Mouse (Mus musculus) intestine, embryonic 16.5 days (tissue): ENCODE measurements around the gene Mzf1. TPM values are rescaled to one million over a fixed set of nuclear protein-coding genes. Genes with fewer than 3 reads are reported as not detected.
"Not testable (repeated sequence)": the region's sequence is repeated elsewhere in the genome, so short reads cannot be mapped to it uniquely, and the experiment has no call there.

ENCODE experiments used
- ATAC-seq: fragments of 200-750 bp; cut with Nextera tagmentation; 2 replicates; pipeline ENCODE4 v1.8.0; 2017; ENCODE audit warnings: moderate TSS enrichment, moderate library complexity
- H3K27ac ChIP-seq: fragments of 300-500 bp; sonication (generic); 2 replicates; pipeline ENCODE4 v1.5.1; 2014; ENCODE audit warnings: mild to moderate bottlenecking, low read length
- H3K27me3 ChIP-seq: fragments of 300-500 bp; sonication (generic); replicated peaks from 2 replicates; pipeline ENCODE4 v1.6.1; 2014; ENCODE audit warnings: low read length, control low read depth, mixed read lengths; ENCODE audit not compliant: control insufficient read depth, insufficient read depth
- H3K36me3 ChIP-seq: fragments of 300-500 bp; sonication (generic); 2 replicates; pipeline ENCODE4 v1.6.1; 2014; ENCODE audit warnings: low read length, control low read depth; ENCODE audit not compliant: control insufficient read depth, insufficient read depth
- H3K4me1 ChIP-seq: fragments of 300-500 bp; sonication (generic); 2 replicates; pipeline ENCODE4 v1.6.1; 2014; ENCODE audit warnings: low read length, control low read depth, mixed read lengths; ENCODE audit not compliant: control insufficient read depth, insufficient read depth
- H3K4me2 ChIP-seq: fragments of 300-500 bp; sonication (generic); 2 replicates; pipeline ENCODE4 v1.6.1; 2014; ENCODE audit warnings: low read depth, low read length, control low read depth
- H3K4me3 ChIP-seq: fragments of 300-500 bp; sonication (generic); 2 replicates; pipeline ENCODE4 v1.5.1; 2014; ENCODE audit warnings: mild to moderate bottlenecking, low read length
- H3K9ac ChIP-seq: fragments of 300-500 bp; sonication (generic); 2 replicates; pipeline ENCODE4 v1.6.1; 2014; ENCODE audit warnings: low read depth, low read length
- H3K9me3 ChIP-seq: fragments of 300-500 bp; sonication (generic); 2 replicates; pipeline ENCODE4 v1.6.1; 2016; ENCODE audit warnings: low read length, control low read depth; ENCODE audit not compliant: control insufficient read depth
- WGBS: fragments of 180-500 bp; shearing (Covaris S2); extraction: QIAGEN DNeasy Blood & Tissue Kit; methylation state at CpG from one replicate; pipeline ENCODE4 v1.1.7; 2014; 5-methylcytosine and 5-hydroxymethylcytosine counted together
- polyA plus RNA-seq: library from polyadenylated mRNA; unstranded; fragments of >200 nt; fragmentation: Nextera tagmentation; extraction: Ambion mirVana; gene quantifications from 2 replicates; pipeline ENCODE4 v1.2.1, GENCODE M21; 2015

The Mzf1 gene
- polyA plus RNA-seq, result 1.4 and 1.8 TPM in 2 replicates

GRCm38 (mm10) chr7:13054287-13055010 is at the start of gene Mzf1:
Gene Mzf1 (minus strand): TSS chr7:13054764.
- ATAC-seq, result peak; percentile 95
- Histone ChIP-seq H3K4me2 (peak within 1 kb of the TSS; percentile 79), H3K36me3 (no peaks in the 10 kb centered on the region), H3K4me1 (no peaks in the 10 kb centered on the region), H3K9me3 (no peaks in the 10 kb centered on the region), H3K27me3 (no peaks in the 10 kb centered on the region), H3K4me3 (peak within 1 kb of the TSS; percentile 65), H3K27ac (peak within 1 kb of the TSS; percentile 82), H3K9ac (peak within 1 kb of the TSS; percentile 76)
- whole genome bisulfite sequencing, result under 1% methylated on average over 41 of the region's 41 CpGs

GRCm38 (mm10) chr7:13095073-13095472 is 40.5 kb upstream of the Mzf1 start, which contains the start of gene Vmn1r85:
Gene Vmn1r85 (minus strand): TSS chr7:13095173.
- no peaks in the 10 kb centered on the region for H3K9me3 ChIP-seq
- 61% methylated on average over 3 of the region's 3 CpGs for WGBS
- no peak within 1 kb of the TSS for H3K4me2 ChIP-seq
- H3K36me3 ChIP-seq, result no peaks in the 10 kb centered on the region
- no peak for ATAC-seq
- no peak within 1 kb of the TSS for H3K9ac ChIP-seq
- no peaks in the 10 kb centered on the region for H3K27me3 ChIP-seq
- H3K4me3 ChIP-seq, result no peak within 1 kb of the TSS
- H3K27ac ChIP-seq, result no peak within 1 kb of the TSS
- no peaks in the 10 kb centered on the region for H3K4me1 ChIP-seq

DNA sequence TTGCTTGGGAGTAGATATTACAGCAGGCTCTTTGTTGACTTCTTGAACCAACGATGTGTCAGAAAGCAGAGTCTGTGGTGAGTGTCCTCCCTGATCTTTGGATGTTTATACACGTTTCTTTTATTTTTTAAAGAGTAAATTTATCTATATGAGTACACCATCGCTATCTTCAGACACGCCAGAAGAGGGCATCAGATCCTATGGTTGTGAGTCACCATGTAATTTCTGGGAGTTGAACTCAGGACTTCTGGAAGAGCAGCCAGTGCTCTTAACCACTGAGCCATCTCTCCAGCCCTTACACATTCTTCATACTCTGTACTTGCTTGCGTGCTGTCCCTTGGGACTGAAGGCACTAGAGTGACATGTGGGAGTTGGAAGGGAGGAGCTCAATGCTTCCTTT is 17.7 kb upstream of the Mzf1 start:
- H3K9ac ChIP-seq, result no peak overlapping the region
- H3K4me3 ChIP-seq, result no peak overlapping the region
- H3K4me1 ChIP-seq, result no peaks in the 10 kb centered on the region
- no peaks in the 10 kb centered on the region for H3K27me3 ChIP-seq
- H3K36me3 ChIP-seq, result no peaks in the 10 kb centered on the region
- no peak overlapping the region for H3K4me2 ChIP-seq
- WGBS, result 61% methylated on average over 5 of the region's 5 CpGs
- ATAC-seq, result no peak
- H3K9me3 ChIP-seq, result no peaks in the 10 kb centered on the region
- H3K27ac ChIP-seq, result no peak overlapping the region

GRCm38 (mm10) chr7:13063399-13063798 is 8.8 kb upstream of the Mzf1 start:
- H3K36me3 ChIP-seq, H3K4me1 ChIP-seq, H3K4me3 ChIP-seq, H3K4me2 ChIP-seq, H3K27me3 ChIP-seq, H3K9ac ChIP-seq, ATAC-seq, H3K9me3 ChIP-seq, H3K27ac ChIP-seq: not testable (repeated sequence)
- WGBS, result 68% methylated on average over 2 of the region's 2 CpGs

GRCm38 (mm10) chr7:13059536-13059935 is 5.0 kb upstream of the Mzf1 start:
- Histone ChIP-seq H3K36me3 (no peaks in the 10 kb centered on the region), H3K4me1 (no peaks in the 10 kb centered on the region), H3K27ac (no peak overlapping the region), H3K4me3 (no peak overlapping the region), H3K9me3 (no peaks in the 10 kb centered on the region), H3K9ac (no peak overlapping the region), H3K27me3 (no peaks in the 10 kb centered on the region), H3K4me2 (no peak overlapping the region)
- ATAC-seq, result no peak
- WGBS, result 92% methylated on average over 9 of the region's 9 CpGs

DNA sequence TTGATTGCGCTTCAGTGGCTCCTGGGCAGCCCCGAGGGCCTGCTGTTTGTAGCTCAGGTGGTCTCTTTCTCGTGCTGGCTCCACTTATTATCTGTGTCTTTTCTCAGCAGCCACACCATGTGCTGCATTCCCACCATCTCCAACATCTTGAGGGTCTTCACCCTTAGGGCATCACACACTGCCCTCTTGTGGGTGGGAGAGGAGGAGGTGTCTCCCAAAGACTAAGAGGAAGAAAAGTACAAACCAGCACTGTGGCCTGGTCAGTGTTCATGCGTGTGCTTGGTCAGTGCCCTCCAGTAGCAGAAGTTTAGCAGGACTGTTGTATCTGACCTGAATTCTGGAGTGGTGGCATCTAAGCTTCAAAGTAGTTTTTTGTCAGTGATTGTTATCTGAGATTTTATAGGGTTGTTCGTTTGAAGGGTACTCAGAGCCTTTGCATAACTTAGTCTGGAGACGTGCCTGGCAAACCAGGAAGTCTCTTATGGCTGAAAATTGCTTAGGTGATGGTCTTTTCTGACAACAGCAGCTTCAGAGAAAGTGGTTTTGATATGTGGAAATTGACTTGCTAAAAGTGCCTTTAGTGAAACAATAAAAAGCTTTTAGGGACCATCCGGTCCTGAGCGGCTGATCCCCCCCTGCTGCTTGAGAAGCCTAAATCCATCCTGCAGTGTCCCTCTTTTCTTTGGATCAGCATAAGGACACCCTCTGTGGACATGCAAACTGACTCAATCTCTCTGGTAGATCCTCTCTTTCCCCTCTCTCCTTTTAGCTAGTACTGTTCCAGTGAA is 2.5 kb upstream of the Mzf1 start:
- Histone ChIP-seq H3K4me1 (no peaks in the 10 kb centered on the region), H3K4me2 (no peak overlapping the region), H3K4me3 (no peak overlapping the region), H3K9ac (no peak overlapping the region), H3K36me3 (no peaks in the 10 kb centered on the region), H3K27ac (no peak overlapping the region), H3K9me3 (no peaks in the 10 kb centered on the region), H3K27me3 (no peaks in the 10 kb centered on the region)
- WGBS, result 66% methylated on average over 8 of the region's 8 CpGs
- no peak for ATAC-seq

DNA sequence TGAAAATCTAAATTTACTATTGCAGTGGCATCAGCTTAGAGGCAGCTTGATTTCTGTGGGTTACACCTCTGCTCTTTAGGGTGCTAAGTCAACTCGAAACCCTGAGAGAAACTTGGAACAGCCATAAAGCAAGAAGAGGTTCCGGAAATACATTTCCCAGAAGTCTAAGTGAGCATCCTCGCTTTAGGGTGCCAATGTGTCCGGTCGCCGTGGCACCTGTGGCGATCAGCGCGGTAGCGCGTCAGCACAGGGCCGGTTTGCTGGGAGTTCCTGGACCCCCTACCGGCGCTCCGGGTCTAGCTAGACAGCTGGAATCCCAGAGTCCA is 640 bp downstream of the Mzf1 start:
- H3K9ac ChIP-seq, result peak overlapping the region; percentile 76
- H3K36me3 ChIP-seq, result no peaks in the 10 kb centered on the region
- no peaks in the 10 kb centered on the region for H3K9me3 ChIP-seq
- no peak for ATAC-seq
- H3K27ac ChIP-seq, result peak overlapping the region; percentile 23; the same call in 1 of the 2 replicates
- H3K4me1 ChIP-seq, result no peaks in the 10 kb centered on the region
- no peaks in the 10 kb centered on the region for H3K27me3 ChIP-seq
- H3K4me3 ChIP-seq, result peak overlapping the region; percentile 65
- H3K4me2 ChIP-seq, result peak overlapping the region; percentile 79
- WGBS, result 2% methylated on average over 15 of the region's 15 CpGs

DNA sequence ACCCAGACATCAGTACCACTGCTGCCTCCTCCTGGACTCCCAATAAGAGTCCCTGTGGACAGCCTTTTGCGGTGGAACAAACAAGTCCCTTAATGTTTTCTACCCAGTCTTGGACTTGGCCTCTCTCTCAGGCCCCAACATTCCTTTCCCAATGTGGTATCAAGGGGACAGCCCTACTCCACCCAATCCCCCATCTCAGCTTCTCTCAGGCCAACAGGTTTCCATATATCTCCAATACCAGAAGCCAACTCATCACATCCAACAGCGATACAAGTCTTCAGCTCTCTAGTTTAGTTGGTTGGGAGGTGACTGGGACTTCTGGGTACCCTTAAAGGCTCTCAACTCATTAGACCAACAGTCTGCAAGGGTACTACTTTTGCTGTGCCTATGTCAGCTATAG is 1.1 kb downstream of the Mzf1 start:
- ATAC-seq, result no peak
- H3K9me3 ChIP-seq, result no peaks in the 10 kb centered on the region
- H3K27ac ChIP-seq, result no peak overlapping the region
- no peaks in the 10 kb centered on the region for H3K36me3 ChIP-seq
- H3K27me3 ChIP-seq, result no peaks in the 10 kb centered on the region
- peak overlapping the region; percentile 79 for H3K4me2 ChIP-seq
- WGBS, result 95% methylated on average over 2 of the region's 2 CpGs
- peak overlapping the region; percentile 76; the same call in 1 of the 2 replicates for H3K9ac ChIP-seq
- H3K4me3 ChIP-seq, result peak overlapping the region; percentile 65; the same call in 1 of the 2 replicates
- H3K4me1 ChIP-seq, result no peaks in the 10 kb centered on the region

GRCm38 (mm10) chr7:13053001-13053400 is 1.6 kb downstream of the Mzf1 start:
- Histone ChIP-seq H3K4me3 (no peak overlapping the region), H3K27me3 (no peaks in the 10 kb centered on the region), H3K4me1 (no peaks in the 10 kb centered on the region), H3K36me3 (no peaks in the 10 kb centered on the region), H3K27ac (no peak overlapping the region), H3K9me3 (no peaks in the 10 kb centered on the region), H3K9ac (no peak overlapping the region), H3K4me2 (no peak overlapping the region)
- WGBS, result 90% methylated on average over 13 of the region's 13 CpGs
- no peak for ATAC-seq
